Mouse (Mus musculus): ENCODE data around the gene Chic2. TPM values are rescaled to one million over a fixed set of nuclear protein-coding genes. Genes with fewer than 3 reads are reported as not detected.

Chic2 gene
- total and polyA plus RNA-seq, 3 experiments, result 33.4 to 100 (median 41.1) TPM

DNA sequence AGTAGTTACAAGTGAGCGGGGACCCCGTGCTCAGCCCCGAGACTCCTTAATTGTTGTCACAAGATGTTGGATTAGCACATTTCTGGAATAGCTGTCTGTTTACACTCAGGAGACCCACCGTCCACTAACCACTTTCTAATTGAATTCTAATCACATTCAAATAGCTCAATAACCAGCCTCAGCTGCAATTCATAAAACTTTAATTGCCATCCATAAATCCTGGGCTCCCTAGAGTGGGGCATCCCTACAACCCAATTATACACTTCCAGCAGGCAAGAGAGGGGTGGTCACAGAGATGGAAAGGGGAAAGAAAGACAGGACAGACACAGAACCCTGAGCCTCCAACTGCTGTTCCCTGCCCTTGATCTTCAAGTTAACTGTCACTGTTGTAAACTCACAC, 29.6 kb upstream of the Chic2 start:
- DNase-seq (ENCODE audit: low read depth, low spot score), result no peak
- TF ChIP-seq ZNF384 (IDR thresholded peaks at IDR 0.05; ENCODE audit: low read depth, low read length) (no peak), MXI1 (IDR thresholded peaks at IDR 0.05; ENCODE audit: low read depth, low read length) (no peak), USF1 (IDR thresholded peaks at IDR 0.05; ENCODE audit: low read depth, low read length) (no peak), POLR2A (IDR thresholded peaks at IDR 0.05; ENCODE audit: control insufficient read depth in 1 of 2, insufficient read depth in 1 of 2, low read depth in 1 of 2, low read length in 2 of 2, poor library complexity in 1 of 2) (no peak), GATA1 (IDR thresholded peaks at IDR 0.05; ENCODE audit: low read depth, low read length) (no peak), RCOR1 (IDR thresholded peaks at IDR 0.05; ENCODE audit: low read depth, low read length) (no peak), MAFK (IDR thresholded peaks at IDR 0.05; ENCODE audit: borderline replicate concordance, low read depth, low read length) (no peak), CTCF (IDR thresholded peaks at IDR 0.05 in 2 of 3, conservative IDR thresholded peaks at IDR 0.05 in 1 of 3; ENCODE audit: control insufficient read depth in 1 of 3, insufficient read depth in 1 of 3, low read depth in 2 of 3, low read length in 3 of 3, poor library complexity in 1 of 3, severe bottlenecking in 1 of 3) (no peak), TBP (IDR thresholded peaks at IDR 0.05; ENCODE audit: low read depth, low read length) (no peak), E2F4 (IDR thresholded peaks at IDR 0.05; ENCODE audit: borderline replicate concordance, low read depth, low read length) (no peak), HCFC1 (IDR thresholded peaks at IDR 0.05; ENCODE audit: low read depth, low read length) (no peak), RAD21 (IDR thresholded peaks at IDR 0.05; ENCODE audit: low read depth, low read length) (no peak), ELF1 (IDR thresholded peaks at IDR 0.05; ENCODE audit: low read depth, low read length) (no peak), MEF2A (IDR thresholded peaks at IDR 0.05; ENCODE audit: extremely low read depth, insufficient replicate concordance, low read depth, low read length, poor library complexity, severe bottlenecking) (no peak)
- Histone ChIP-seq H3K79me2 (ENCODE audit: control insufficient read depth, insufficient read depth, low read length, poor library complexity) (no peaks in the 10 kb centered on the region), H3K27me3 (ENCODE audit: control insufficient read depth in 1 of 2, insufficient read depth in 2 of 2, low read length in 2 of 2) (peaks cover 2 to 11% of the 10 kb centered on the region in 2 experiments; a peak in 2 of 4 replicates), H3K9me3 (replicated peaks; ENCODE audit: insufficient read depth, low read length) (no peaks in the 10 kb centered on the region), H3K4me3 (ENCODE audit: control insufficient read depth in 1 of 2, insufficient read depth in 1 of 2, low read depth in 2 of 2, low read length in 2 of 2) (no peak overlapping the region), H3K9ac (ENCODE audit: control insufficient read depth, low read depth, low read length, poor library complexity, severe bottlenecking) (no peak overlapping the region), H3K27ac (ENCODE audit: control insufficient read depth, low read depth, low read length) (no peak overlapping the region), H3K36me3 (ENCODE audit: control insufficient read depth in 1 of 2, insufficient read depth in 2 of 2, low read length in 2 of 2) (no peaks in the 10 kb centered on the region), H3K4me1 (ENCODE audit: control insufficient read depth in 1 of 2, insufficient read depth in 2 of 2, low read length in 2 of 2) (no peaks in the 10 kb centered on the region)

DNA sequence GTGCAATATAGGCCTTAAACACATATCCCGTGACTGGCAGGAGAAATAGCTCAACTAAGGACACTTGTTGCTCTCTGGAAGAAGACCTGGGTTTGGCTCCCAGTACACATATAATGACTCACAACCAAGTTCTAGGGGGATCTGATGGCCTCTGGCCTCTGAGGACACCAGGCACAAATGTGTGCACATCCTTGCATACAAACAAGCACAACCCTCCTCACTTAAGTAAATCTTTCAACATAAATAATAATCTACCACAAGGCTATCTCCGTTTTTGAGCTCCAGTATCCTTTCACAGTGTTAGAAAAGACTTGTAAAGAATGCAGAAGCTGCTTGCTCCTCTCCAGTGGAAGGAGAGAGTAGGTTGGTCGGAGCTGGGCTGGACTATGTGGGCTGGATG, 29.1 kb upstream of the Chic2 start:
- Histone ChIP-seq H3K4me1 (ENCODE audit: control insufficient read depth in 1 of 2, insufficient read depth in 2 of 2, low read length in 2 of 2) (no peaks in the 10 kb centered on the region), H3K79me2 (ENCODE audit: control insufficient read depth, insufficient read depth, low read length, poor library complexity) (no peaks in the 10 kb centered on the region), H3K36me3 (ENCODE audit: control insufficient read depth in 1 of 2, insufficient read depth in 2 of 2, low read length in 2 of 2) (no peaks in the 10 kb centered on the region), H3K27me3 (ENCODE audit: control insufficient read depth in 1 of 2, insufficient read depth in 2 of 2, low read length in 2 of 2) (peaks cover 2 to 11% of the 10 kb centered on the region in 2 experiments; a peak in 2 of 4 replicates), H3K9ac (ENCODE audit: control insufficient read depth, low read depth, low read length, poor library complexity, severe bottlenecking) (no peak overlapping the region), H3K4me3 (ENCODE audit: control insufficient read depth in 1 of 2, insufficient read depth in 1 of 2, low read depth in 2 of 2, low read length in 2 of 2) (no peak overlapping the region), H3K9me3 (replicated peaks; ENCODE audit: insufficient read depth, low read length) (no peaks in the 10 kb centered on the region), H3K27ac (ENCODE audit: control insufficient read depth, low read depth, low read length) (no peak overlapping the region)
- no peak for DNase-seq (ENCODE audit: low read depth, low spot score)
- TF ChIP-seq ETS1 (IDR thresholded peaks at IDR 0.05; ENCODE audit: low read depth, low read length) (no peak), NRF1 (IDR thresholded peaks at IDR 0.05; ENCODE audit: insufficient read depth, low read depth, low read length, poor library complexity, severe bottlenecking) (no peak), SMC3 (IDR thresholded peaks at IDR 0.05; ENCODE audit: low read depth, low read length) (no peak), UBTF (IDR thresholded peaks at IDR 0.05; ENCODE audit: borderline replicate concordance, insufficient read depth, low read depth, low read length) (no peak), ZC3H11A (IDR thresholded peaks at IDR 0.05; ENCODE audit: low read depth, low read length) (no peak)

All from MEL (cell line).